Mouse (Mus musculus) lung, adult 2 months (tissue): Measurements from ENCODE around the gene Ttc8. TPM values are rescaled to one million over a fixed set of nuclear protein-coding genes. Genes with fewer than 3 reads are reported as not detected.

Source experiments
- DNase-seq: peaks from one replicate; pipeline ENCODE4 v3.0.0; 2022
- H3K4me1 ChIP-seq: fragments of 200-500 bp; 2 replicates; pipeline ENCODE4 v1.6.1; 2011; ENCODE audit warnings: low read length; ENCODE audit not compliant: control insufficient read depth, insufficient read depth
- H3K4me3 ChIP-seq: fragments of 200-500 bp; replicated peaks from 2 replicates; pipeline ENCODE3; 2011; ENCODE audit warnings: low read depth, mild to moderate bottlenecking, control low read depth, low read length; ENCODE audit errors: extremely low read depth
- CTCF ChIP-seq: fragments of 200-500 bp; IDR thresholded peaks from 2 replicates; pipeline ENCODE4 v1.5.1; 2011; ENCODE audit warnings: mild to moderate bottlenecking, low read length, control low read depth; ENCODE audit not compliant: insufficient read depth
- POLR2A ChIP-seq: fragments of 200-500 bp; IDR thresholded peaks from 2 replicates; pipeline ENCODE4 v1.6.1; 2011; ENCODE audit warnings: low read depth, mild to moderate bottlenecking, control low read depth, low read length, borderline replicate concordance; ENCODE audit errors: extremely low read depth
- WGBS: fragments of 180-500 bp; shearing (Covaris S2); methylation state at CpG from one replicate; pipeline ENCODE4 v1.1.7; 2018; 5-methylcytosine and 5-hydroxymethylcytosine counted together
- polyA plus RNA-seq: library from polyadenylated mRNA; depleted of rRNA; stranded (reverse); fragments of >200 nt; gene quantifications from 2 replicates; pipeline ENCODE4 v1.2.3, GENCODE M21; 2012; rRNA removed

Gene Ttc8
- polyA plus RNA-seq, 1 experiment, result 9.6 TPM

- H3K4me3 ChIP-seq, result no peak overlapping the region
- no peaks in the 10 kb centered on the region for H3K4me1 ChIP-seq
- WGBS, result 70% methylated on average over 4 of the region's 4 CpGs
- no peak for DNase-seq
- TF ChIP-seq POLR2A, result no peak
- TF ChIP-seq CTCF, result no peak
These were observed 89.1 kb downstream of the Ttc8 start for GRCm38 (mm10) chr12:99009430-99009829.

GRCm38 (mm10) chr12:99010044-99010443 lies 89.7 kb downstream of the Ttc8 start:
- TF ChIP-seq CTCF (no peak), POLR2A (no peak)
- Histone ChIP-seq H3K4me1 (no peaks in the 10 kb centered on the region), H3K4me3 (no peak overlapping the region)
- 81% methylated on average over 6 of the region's 6 CpGs for WGBS
- DNase-seq, result no peak

GRCm38 (mm10) chr12:99011161-99011861 lies 90.9 kb downstream of the Ttc8 start:
- TF ChIP-seq POLR2A, result no peak
- no peak for TF ChIP-seq CTCF
- DNase-seq, result no peak
- no peaks in the 10 kb centered on the region for H3K4me1 ChIP-seq
- WGBS, result 18% methylated on average over 22 of the region's 22 CpGs
- H3K4me3 ChIP-seq, result no peak overlapping the region

- Histone ChIP-seq H3K4me3 (no peak overlapping the region), H3K4me1 (no peaks in the 10 kb centered on the region)
- 91% methylated on average over 4 of the region's 4 CpGs for WGBS
- TF ChIP-seq POLR2A (no peak), CTCF (no peak)
- no peak for DNase-seq
These were observed 95.5 kb downstream of the Ttc8 start for GRCm38 (mm10) chr12:99015870-99016269.

- 89% methylated on average over 6 of the region's 6 CpGs for WGBS
- DNase-seq, result no peak
These were observed 104.1 kb downstream of the Ttc8 start for GRCm38 (mm10) chr12:99024430-99024960.

GRCm38 (mm10) chr12:99026291-99026690 lies 105.9 kb downstream of the Ttc8 start:
- DNase-seq, result no peak
- WGBS, result 81% methylated on average over 2 of the region's 2 CpGs
- Histone ChIP-seq H3K4me3 (no peak overlapping the region), H3K4me1 (no peaks in the 10 kb centered on the region)
- TF ChIP-seq POLR2A, result no peak

More at GRCm38 (mm10) chr12:99024430-99024960, 104.1 kb downstream of the Ttc8 start:
- no peak for TF ChIP-seq POLR2A
- TF ChIP-seq CTCF, result no peak
- Histone ChIP-seq H3K4me3 (no peak overlapping the region), H3K4me1 (no peaks in the 10 kb centered on the region)

GRCm38 (mm10) chr12:99028665-99029064 lies 108.3 kb downstream of the Ttc8 start:
- no peak for DNase-seq
- WGBS, result 34% methylated on average over 5 of the region's 5 CpGs
- TF ChIP-seq CTCF (no peak), POLR2A (no peak)
- H3K4me1 ChIP-seq, result no peaks in the 10 kb centered on the region
- no peak overlapping the region for H3K4me3 ChIP-seq

GRCm38 (mm10) chr12:99030022-99030421 lies 109.6 kb downstream of the Ttc8 start:
- DNase-seq, result no peak
- no peak overlapping the region for H3K4me3 ChIP-seq
- 47% methylated on average over 1 of the region's 1 CpGs for WGBS
- TF ChIP-seq POLR2A (no peak), CTCF (no peak)
- H3K4me1 ChIP-seq, result no peaks in the 10 kb centered on the region

Other genes starting within 250 kb of the Ttc8 start
- gene Ptpn21, start 183.2 kb upstream of the Ttc8 start, polyA plus RNA-seq, result 29.0 and 38.6 TPM in 2 replicates
- gene Zc3h14, start 173.6 kb upstream of the Ttc8 start, polyA plus RNA-seq, result 34.5 and 48.0 TPM in 2 replicates
- 1.1 and 3.9 TPM in 2 replicates for gene Eml5, start 19.1 kb upstream of the Ttc8 start, polyA plus RNA-seq